Mouse (Mus musculus) limb, embryonic 14.5 days (tissue): ENCODE data around the gene Atl3. TPM values are rescaled to one million over a fixed set of nuclear protein-coding genes. Genes with fewer than 3 reads are reported as not detected.

Source experiments
- ATAC-seq: fragments of 200-750 bp; cut with Nextera tagmentation; 2 replicates; pipeline ENCODE4 v1.8.0; 2017; ENCODE audit warnings: low read depth, moderate number of reproducible peaks, moderate TSS enrichment; ENCODE audit not compliant: low FRiP score
- DNase-seq: peaks from one replicate; pipeline ENCODE4 v3.0.0-alpha.2; 2015; ENCODE audit warnings: low spot score
- H3K27ac ChIP-seq: fragments of 300-500 bp; sonication (generic); replicated peaks from 2 replicates; pipeline ENCODE4 v1.5.1; 2014; ENCODE audit warnings: low read depth, mild to moderate bottlenecking, low read length, moderate library complexity, mixed read lengths
- H3K27me3 ChIP-seq: fragments of 300-500 bp; sonication (generic); 2 replicates; pipeline ENCODE4 v1.6.1; 2014; ENCODE audit warnings: low read length, mixed read lengths; ENCODE audit not compliant: control insufficient read depth, insufficient read depth
- H3K36me3 ChIP-seq: fragments of 300-500 bp; sonication (generic); 2 replicates; pipeline ENCODE4 v1.6.1; 2014; ENCODE audit warnings: mild to moderate bottlenecking, low read length, moderate library complexity, mixed read lengths; ENCODE audit not compliant: control insufficient read depth, insufficient read depth
- H3K4me1 ChIP-seq: fragments of 300-500 bp; sonication (generic); 2 replicates; pipeline ENCODE4 v1.6.1; 2014; ENCODE audit warnings: antibody characterized with exemption, low read length, mixed read lengths; ENCODE audit not compliant: control insufficient read depth, insufficient read depth
- H3K4me2 ChIP-seq: fragments of 300-500 bp; sonication (generic); replicated peaks from 2 replicates; pipeline ENCODE4 v1.6.1; 2014; ENCODE audit warnings: low read depth, mild to moderate bottlenecking, low read length, moderate library complexity; ENCODE audit not compliant: severe bottlenecking
- H3K4me3 ChIP-seq: fragments of 300-500 bp; sonication (generic); replicated peaks from 2 replicates; pipeline ENCODE4 v1.5.1; 2014; ENCODE audit warnings: low read length
- H3K9ac ChIP-seq: fragments of 300-500 bp; sonication (generic); 2 replicates; pipeline ENCODE4 v1.6.1; 2014; ENCODE audit warnings: mild to moderate bottlenecking, low read depth, low read length, moderate library complexity; ENCODE audit not compliant: severe bottlenecking
- H3K9me3 ChIP-seq: fragments of 300-500 bp; sonication (generic); 2 replicates; pipeline ENCODE4 v1.6.1; 2016; ENCODE audit warnings: low read length; ENCODE audit not compliant: control insufficient read depth
- POLR2A ChIP-seq: fragments of 200-500 bp; IDR thresholded peaks from 2 replicates; pipeline ENCODE4 v1.8.0; 2012; ENCODE audit warnings: inconsistent platforms, mild to moderate bottlenecking, moderate library complexity, borderline replicate concordance; ENCODE audit not compliant: insufficient read depth, insufficient read length; ENCODE audit errors: extremely low read depth
- WGBS: fragments of 180-500 bp; shearing (Covaris S2); extraction: QIAGEN DNeasy Blood & Tissue Kit; methylation state at CpG from one replicate; pipeline ENCODE4 v1.1.7; 2014; 5-methylcytosine and 5-hydroxymethylcytosine counted together
- polyA plus RNA-seq, 2 experiments: library from polyadenylated mRNA; depleted of rRNA in 1 of 2; stranded (reverse) in 1 of 2; unstranded in 1 of 2; fragments of >200 nt; fragmentation: Nextera tagmentation in 1 of 2; extraction: Ambion mirVana in 1 of 2; gene quantifications; 2 replicates each; pipeline versions ENCODE4 v1.2.1 to v1.2.3; 2012 to 2014

Gene Atl3
- polyA plus RNA-seq, 2 experiments, result 19.0 to 32.9 TPM

DNA sequence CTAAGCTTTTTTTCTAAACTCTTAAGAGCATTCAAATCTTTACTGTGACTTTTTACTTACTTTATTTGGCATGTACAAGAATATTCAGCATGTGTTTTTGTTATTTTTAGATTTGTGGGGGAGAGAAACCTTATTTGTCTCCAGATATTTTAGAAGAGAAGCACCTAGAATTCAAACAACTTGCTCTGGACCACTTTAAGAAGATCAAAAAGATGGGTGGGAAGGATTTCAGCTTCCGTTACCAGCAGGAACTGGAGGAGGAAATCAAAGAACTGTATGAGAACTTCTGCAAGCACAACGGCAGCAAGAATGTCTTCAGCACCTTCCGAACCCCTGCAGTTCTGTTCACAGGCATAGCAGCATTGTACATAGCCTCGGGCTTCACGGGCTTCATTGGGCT, 38.1 kb downstream of the Atl3 start:
- Histone ChIP-seq H3K27me3 (no peaks in the 10 kb centered on the region), H3K4me3 (no peak overlapping the region), H3K27ac (no peak overlapping the region), H3K9me3 (no peaks in the 10 kb centered on the region), H3K36me3 (peaks cover 61% of the 10 kb centered on the region), H3K4me2 (no peak overlapping the region), H3K4me1 (no peaks in the 10 kb centered on the region), H3K9ac (no peak overlapping the region)
- ATAC-seq (no peak), DNase-seq (no peak)
- TF ChIP-seq POLR2A, result no peak
- WGBS, result 93% methylated on average over 5 of the region's 5 CpGs

DNA sequence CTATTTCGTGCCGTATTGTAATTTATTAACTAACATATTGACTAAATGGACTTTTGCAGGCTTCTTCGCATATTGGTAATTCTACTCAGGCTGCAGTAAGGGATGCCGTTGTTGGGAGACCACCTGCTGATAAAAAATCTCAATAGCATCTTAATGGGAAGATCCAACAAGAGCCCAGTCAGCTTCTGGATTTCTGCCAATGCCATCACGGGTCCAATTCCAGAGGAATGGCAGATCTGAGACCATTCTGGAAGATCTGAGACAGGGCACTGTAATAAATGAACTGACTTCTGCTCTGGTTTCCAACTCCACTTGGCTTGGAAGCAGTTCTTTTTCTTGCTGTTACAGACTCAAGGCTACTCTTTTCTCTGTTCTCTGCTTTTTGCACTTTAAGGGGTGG, 40.1 kb downstream of the Atl3 start:
- TF ChIP-seq POLR2A, result no peak
- Histone ChIP-seq H3K4me2 (no peak overlapping the region), H3K27me3 (no peaks in the 10 kb centered on the region), H3K9ac (no peak overlapping the region), H3K9me3 (no peaks in the 10 kb centered on the region), H3K4me1 (no peaks in the 10 kb centered on the region), H3K36me3 (peaks cover 59% of the 10 kb centered on the region), H3K27ac (no peak overlapping the region), H3K4me3 (no peak overlapping the region)
- DNase-seq (no peak), ATAC-seq (no peak)
- 70% methylated on average over 5 of the region's 5 CpGs for WGBS

DNA sequence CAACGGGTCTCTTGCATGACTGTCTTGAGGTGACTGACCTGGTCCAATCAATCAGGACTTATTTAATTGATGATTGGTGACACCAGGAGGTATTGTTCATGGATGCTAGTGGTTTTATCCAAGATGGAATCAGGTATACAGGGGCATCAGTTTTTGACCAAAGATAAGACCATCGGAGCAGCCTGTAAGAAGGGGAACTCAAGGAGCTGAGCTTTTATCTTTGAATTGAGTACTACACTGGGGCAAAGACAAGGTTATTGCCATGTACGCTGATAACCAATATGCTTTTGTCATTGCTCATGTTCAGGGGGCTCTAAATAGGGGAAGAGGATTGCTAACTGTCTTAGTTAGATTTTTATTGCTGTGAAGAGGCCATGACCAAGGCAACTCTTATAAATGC, 55.1 kb downstream of the Atl3 start:
- H3K9me3 ChIP-seq, result 0 out of 2 replicates have a peak, but pooled peaks cover under 1% of the 10 kb centered on the region
- no peaks in the 10 kb centered on the region for H3K4me1 ChIP-seq
- H3K4me3 ChIP-seq, result no peak overlapping the region
- no peaks in the 10 kb centered on the region for H3K36me3 ChIP-seq
- no peaks in the 10 kb centered on the region for H3K27me3 ChIP-seq
- no peak overlapping the region for H3K9ac ChIP-seq
- H3K4me2 ChIP-seq, result no peak overlapping the region
- H3K27ac ChIP-seq, result no peak overlapping the region
- no peak for ATAC-seq
- TF ChIP-seq POLR2A, result no peak
- WGBS, result 91% methylated on average over 3 of the region's 3 CpGs
- no peak for DNase-seq

DNA sequence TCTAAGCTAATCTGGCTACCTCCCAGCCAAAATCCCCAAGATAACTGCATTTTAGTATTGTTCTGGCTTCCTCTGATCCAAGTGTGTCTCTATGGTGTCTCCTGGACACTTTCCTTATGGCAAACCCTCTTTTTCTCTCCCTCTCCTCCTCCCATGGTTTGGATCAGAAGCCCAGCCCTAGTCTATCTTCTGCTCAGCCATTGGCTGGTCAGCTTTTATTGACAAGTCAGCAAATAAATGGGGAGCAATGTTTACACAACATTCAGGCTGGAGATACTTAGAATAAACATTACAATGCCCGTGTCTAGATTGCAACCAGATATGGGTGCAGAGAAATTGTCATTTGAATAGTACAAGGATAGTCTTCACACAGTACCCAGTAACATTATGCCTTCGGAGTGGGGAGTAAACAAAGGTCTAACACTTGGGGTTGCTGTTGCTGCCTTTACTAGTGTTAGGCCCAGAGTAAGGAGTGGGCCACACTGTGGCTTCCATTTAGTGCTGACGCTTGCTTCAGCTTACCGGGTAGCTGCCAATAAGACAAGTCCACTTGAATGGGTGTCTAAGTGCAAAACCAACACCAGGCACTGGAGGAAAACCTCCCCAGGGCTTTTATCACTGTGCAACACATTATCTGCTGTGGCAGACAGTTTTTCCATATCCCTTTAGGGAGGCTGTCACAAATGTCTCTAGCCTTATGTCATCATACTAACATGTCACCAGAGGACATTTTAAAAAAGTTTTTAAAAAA, 57.9 kb downstream of the Atl3 start:
- no peaks in the 10 kb centered on the region for H3K36me3 ChIP-seq
- H3K4me3 ChIP-seq, result no peak overlapping the region
- no peak overlapping the region for H3K9ac ChIP-seq
- WGBS, result 55% methylated on average over 4 of the region's 4 CpGs
- TF ChIP-seq POLR2A, result no peak
- H3K9me3 ChIP-seq, result no peaks in the 10 kb centered on the region
- no peak for ATAC-seq
- no peak for DNase-seq
- H3K27ac ChIP-seq, result no peak overlapping the region
- H3K27me3 ChIP-seq, result no peaks in the 10 kb centered on the region
- no peaks in the 10 kb centered on the region for H3K4me1 ChIP-seq
- no peak overlapping the region for H3K4me2 ChIP-seq

DNA sequence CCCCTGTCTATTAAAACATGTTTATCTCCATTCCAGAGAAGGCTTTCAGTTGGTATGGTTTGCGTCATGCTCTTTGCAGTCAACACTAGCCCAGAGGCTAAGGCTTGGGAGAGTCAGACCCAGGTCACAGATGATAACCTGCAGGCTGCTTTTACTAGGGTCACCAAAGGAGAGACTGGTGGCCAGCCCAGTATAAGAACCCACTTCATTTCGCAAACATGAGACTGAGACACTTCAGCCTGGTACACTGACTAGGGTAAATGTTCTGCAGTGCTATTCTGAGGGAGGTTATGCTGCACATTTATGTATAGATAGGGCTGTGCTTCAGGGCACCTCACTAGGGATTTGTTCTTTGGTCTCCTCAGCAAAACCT, 58.4 kb downstream of the Atl3 start:
- 0 out of 2 replicates have a peak, but pooled peaks cover 2% of the 10 kb centered on the region for H3K4me1 ChIP-seq
- DNase-seq (no peak), ATAC-seq (no peak)
- no peak overlapping the region for H3K4me3 ChIP-seq
- 70% methylated on average over 2 of the region's 2 CpGs for WGBS
- H3K27me3 ChIP-seq, result no peaks in the 10 kb centered on the region
- no peak for TF ChIP-seq POLR2A
- H3K27ac ChIP-seq, result no peak overlapping the region
- no peaks in the 10 kb centered on the region for H3K36me3 ChIP-seq
- H3K4me2 ChIP-seq, result no peak overlapping the region
- no peaks in the 10 kb centered on the region for H3K9me3 ChIP-seq
- no peak overlapping the region for H3K9ac ChIP-seq
